Mouse (Mus musculus) myocyte (in vitro differentiated cells): Measurements from ENCODE around the gene 1700123O20Rik.

Experiments used
- CEBPB ChIP-seq: IDR thresholded peaks from 2 replicates; pipeline ENCODE4 v1.6.1; 2011; ENCODE audit warnings: mild to moderate bottlenecking, moderate library complexity; ENCODE audit not compliant: poor library complexity, insufficient read depth, severe bottlenecking
- E2F4 ChIP-seq: IDR thresholded peaks from one replicate; pipeline ENCODE4 v1.6.1; 2011; ENCODE audit warnings: mild to moderate bottlenecking, control low read depth, moderate library complexity; ENCODE audit not compliant: insufficient read depth
- MAX ChIP-seq: IDR thresholded peaks from one replicate; pipeline ENCODE4 v1.6.1; 2011; ENCODE audit warnings: low read depth, mild to moderate bottlenecking, control low read depth
- MYOG ChIP-seq, 3 experiments: IDR thresholded peaks; one replicate each; pipeline ENCODE4 v1.6.1; 2011; ENCODE audit warnings: control low read depth in 2 of 3, low read depth in 2 of 3, mild to moderate bottlenecking in 2 of 3; ENCODE audit not compliant: insufficient read length in 2 of 3, control insufficient read depth in 1 of 3, insufficient read depth in 1 of 3
- POLR2A ChIP-seq: IDR thresholded peaks from one replicate; pipeline ENCODE4 v1.6.1; 2011; ENCODE audit warnings: low read depth, mild to moderate bottlenecking, control low read depth, moderate library complexity; ENCODE audit not compliant: insufficient read length
- POLR2AphosphoS2 ChIP-seq: IDR thresholded peaks from one replicate; pipeline ENCODE4 v1.6.1; 2011; ENCODE audit warnings: low read depth, control low read depth; ENCODE audit not compliant: insufficient read length
- REST ChIP-seq: IDR thresholded peaks from one replicate; pipeline ENCODE4 v1.6.1; 2011; ENCODE audit warnings: mild to moderate bottlenecking, control low read depth, moderate library complexity; ENCODE audit not compliant: insufficient read depth, insufficient read length
- SRF ChIP-seq: IDR thresholded peaks from one replicate; pipeline ENCODE4 v1.6.1; 2011; ENCODE audit warnings: low read depth; ENCODE audit not compliant: control insufficient read depth, insufficient read length
- TCF12 ChIP-seq: IDR thresholded peaks from one replicate; pipeline ENCODE4 v1.6.1; 2011; ENCODE audit warnings: mild to moderate bottlenecking, control low read depth; ENCODE audit not compliant: poor library complexity, insufficient read depth, severe bottlenecking
- USF1 ChIP-seq: IDR thresholded peaks from one replicate; pipeline ENCODE4 v1.6.1; 2011; ENCODE audit warnings: low read depth, mild to moderate bottlenecking, control low read depth, moderate library complexity

GRCm38 (mm10) chr14:54650621-54651454, 35.2 kb upstream of the 1700123O20Rik start:
- no peak for TF ChIP-seq CEBPB
- TF ChIP-seq POLR2A, result no peak
- TF ChIP-seq USF1, result no peak
- no peak for TF ChIP-seq E2F4
- TF ChIP-seq TCF12, result no peak
- TF ChIP-seq REST, result no peak
- TF ChIP-seq MAX, result no peak
- TF ChIP-seq POLR2AphosphoS2, result no peak
- TF ChIP-seq MYOG (IDR thresholded peaks at IDR 0.05; ENCODE audit: control insufficient read depth in 1 of 3, insufficient read depth in 1 of 3, insufficient read length in 2 of 3, low read depth in 2 of 3), result no peak
- TF ChIP-seq SRF, result no peak
